Mouse (Mus musculus): ENCODE measurements around the gene Nudcd2.

The Nudcd2 gene

DNA sequence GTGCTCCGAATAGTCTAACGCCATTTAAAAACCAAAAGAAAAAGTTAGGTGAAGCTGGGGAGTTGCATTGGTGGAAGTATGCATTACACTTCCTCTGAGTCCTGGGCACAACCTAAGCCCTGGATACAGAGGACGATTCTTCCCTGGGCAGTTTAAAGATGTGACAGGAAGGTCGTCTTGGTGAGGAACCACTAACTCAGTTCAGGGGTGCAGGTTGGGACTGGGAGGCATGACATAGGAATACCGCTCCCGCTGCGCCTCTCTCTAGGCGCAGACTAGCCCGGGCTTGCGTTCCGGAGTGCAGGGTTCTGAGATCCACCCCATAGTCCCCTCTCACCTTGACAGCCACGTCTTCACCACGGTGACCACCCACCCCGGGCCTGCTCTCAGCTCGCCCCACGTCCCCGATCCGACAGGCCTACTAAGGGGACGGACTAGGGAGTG lies 21.2 kb downstream of the Nudcd2 start:
- no peak for DNase-seq (ENCODE audit: low read depth in 1 of 2, low spot score in 2 of 2)

DNA sequence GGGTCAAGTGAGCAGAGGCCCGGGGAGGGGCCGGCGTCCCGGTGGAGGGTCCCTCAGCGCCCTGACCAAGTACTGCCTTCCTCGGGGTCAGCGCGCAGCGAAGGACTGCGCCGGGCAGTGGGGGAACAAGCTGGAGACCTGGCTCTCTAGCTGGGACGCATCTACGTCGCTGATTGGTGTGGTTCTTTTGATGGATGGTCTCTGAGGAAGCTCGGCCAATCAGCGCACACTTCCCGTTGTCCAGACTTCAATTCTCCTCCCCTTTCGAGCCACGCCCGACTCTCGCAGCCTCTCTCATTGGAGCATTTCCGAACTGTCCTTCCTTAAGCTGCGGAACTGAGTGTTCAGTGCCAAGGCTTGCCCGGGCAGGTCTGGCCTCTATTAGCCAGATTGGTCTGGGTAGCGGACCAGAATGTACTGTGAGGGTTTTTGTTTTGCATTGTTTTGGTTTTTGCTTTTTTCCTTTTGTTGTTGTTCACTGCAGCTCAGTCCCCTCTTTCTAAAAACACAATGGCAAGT lies 21.7 kb downstream of the Nudcd2 start, which contains the start of gene Ccng1:
TSS of gene Ccng1 (minus strand) at position 203 of the 519 bp plus-strand sequence.
- peak; percentile 75 to 77 for DNase-seq (ENCODE audit: low read depth in 1 of 2, low spot score in 2 of 2)

DNA sequence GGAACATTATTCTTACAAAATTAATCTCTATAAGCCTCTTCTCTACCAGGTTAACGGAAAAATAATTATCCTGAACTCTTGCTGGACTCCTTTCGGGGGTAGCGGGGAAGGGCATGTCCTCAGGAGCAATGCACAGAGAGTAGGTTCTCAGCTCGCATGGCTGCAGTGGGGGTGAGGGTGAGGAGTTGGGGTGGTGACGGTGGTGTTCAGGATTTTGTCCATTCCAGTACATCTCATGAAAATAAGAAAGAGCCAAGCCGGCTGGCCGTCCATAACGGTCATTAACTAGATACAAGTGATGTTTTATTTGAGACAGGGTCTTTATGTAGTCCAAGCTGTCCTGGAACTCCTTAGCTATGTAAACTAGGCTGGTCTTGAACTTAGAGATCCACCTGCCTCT lies 22.5 kb downstream of the Nudcd2 start:
- DNase-seq (ENCODE audit: low read depth in 1 of 2, low spot score in 2 of 2) = no peak

DNA sequence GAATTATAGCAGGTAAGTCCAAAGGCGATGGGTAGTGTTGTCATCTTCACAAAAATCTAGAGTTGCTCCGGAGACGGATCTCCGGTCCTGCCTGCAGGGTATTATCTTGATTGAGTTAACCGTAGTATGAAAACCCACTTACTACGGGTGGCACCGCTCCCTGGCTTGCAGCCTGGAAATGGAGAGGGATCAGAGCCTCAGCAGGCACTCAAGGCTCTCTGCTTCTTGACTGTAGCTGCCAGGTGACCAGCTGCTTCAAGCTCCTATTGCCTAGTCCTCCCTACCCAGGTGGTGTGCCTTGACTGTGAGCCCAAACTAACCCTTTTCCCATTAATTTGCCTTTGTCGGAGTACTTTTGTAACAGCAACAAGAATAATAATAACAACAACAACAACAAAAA lies 26.4 kb downstream of the Nudcd2 start:
- no peak for DNase-seq (ENCODE audit: low read depth in 1 of 2, low spot score in 2 of 2)

DNA sequence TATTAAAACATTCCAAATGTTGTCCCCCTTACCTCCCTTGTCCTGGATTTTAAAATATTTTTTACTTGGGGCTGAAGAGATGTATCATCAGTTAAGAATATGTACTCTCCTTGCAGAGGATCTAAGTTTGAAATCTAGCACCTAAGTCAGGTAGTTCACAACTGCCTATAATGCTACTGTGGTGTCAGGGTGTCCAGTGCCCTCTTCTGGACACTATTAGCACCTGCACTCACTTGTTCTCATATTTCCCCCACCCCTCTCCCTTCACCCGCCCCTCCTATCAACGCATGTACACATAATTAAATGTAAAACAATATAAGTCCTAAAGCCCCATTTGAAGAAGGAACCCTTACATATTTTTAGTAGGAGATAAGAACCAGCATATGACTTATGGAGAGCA lies 29.9 kb downstream of the Nudcd2 start:
- DNase-seq (ENCODE audit: low read depth in 1 of 2, low spot score in 2 of 2) = no peak

DNA sequence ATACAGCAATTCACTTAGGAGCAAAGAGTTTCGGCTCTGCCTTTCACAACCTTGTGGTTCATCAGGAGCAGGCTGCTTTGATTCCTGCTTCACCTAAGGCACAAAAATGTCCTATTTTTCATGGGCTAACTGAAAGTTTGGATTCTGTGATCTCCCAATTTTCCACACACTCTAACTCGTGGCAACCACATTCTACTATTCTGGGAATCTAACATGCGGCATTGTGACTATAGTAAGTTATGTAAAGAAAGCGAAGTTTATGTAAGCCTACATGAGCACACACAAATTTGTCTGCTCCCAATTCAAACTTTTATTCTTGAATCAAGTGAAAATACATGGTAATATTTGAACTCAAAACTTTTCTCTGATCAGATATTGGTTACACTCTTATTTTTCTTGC lies 31.2 kb downstream of the Nudcd2 start:
- DNase-seq (ENCODE audit: low read depth in 1 of 2, low spot score in 2 of 2) = no peak

DNA sequence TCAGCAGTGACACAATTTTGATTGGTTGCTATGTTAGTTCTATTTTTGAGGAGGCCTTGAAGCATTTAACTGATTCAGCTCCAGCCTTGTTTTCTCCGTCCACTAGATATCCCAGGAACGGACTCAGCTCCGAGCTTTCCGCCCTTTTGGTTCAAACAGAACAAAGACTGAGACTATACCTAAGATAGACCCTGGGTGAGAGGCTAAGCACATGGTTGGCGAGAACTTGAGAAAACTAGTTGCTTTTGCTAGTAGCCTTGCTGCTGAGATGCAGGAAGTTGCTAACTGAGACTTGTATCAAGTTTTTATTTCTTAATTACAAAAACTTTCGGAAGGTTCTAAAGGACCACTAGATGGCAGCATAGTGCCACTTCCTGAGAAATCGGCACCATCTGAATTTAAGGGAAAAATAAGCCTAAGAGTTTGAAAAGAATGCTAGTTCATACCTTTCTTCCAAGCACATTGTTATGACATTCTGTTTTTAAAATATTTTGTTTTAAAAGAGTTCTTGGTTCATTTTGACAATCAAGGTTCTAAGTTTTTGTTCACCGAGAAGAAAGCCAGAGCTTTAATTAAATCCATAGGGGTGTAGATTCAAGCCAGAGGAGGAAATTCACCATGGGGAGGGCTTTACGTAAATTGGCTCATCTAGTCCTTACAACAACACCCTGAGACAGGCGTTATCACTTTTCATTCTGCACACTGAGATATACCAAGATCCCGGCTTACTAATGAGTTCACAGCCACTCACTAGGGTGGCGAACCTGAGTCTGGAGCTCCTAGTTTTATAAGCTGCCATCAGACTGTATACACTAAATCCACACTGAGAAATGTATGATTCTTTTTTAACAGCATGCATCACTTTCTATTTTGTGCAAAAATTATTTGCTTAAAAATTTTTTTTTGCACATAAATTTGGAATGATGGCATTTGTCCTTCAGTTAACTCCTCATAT lies 42.1 kb downstream of the Nudcd2 start:
- DNase-seq (ENCODE audit: low read depth in 1 of 2, low spot score in 2 of 2) = no peak

DNA sequence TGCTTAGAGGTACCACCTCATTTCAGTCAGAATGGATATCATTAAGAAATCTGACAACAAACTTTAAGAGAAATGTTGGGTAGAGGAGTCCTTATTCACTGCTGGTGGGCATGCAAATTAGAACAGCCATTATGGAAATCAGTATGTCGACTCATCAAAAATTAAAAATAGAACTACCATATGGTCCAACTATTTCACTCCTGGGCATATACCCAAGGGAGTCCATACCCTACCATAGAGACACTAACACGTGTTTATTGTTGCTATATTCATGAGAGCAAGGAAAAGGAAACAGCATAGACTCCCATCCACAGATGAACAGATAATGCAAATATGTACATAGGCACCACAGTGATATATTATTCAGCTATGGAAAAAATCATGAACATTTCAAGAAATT lies 48.4 kb downstream of the Nudcd2 start:
- DNase-seq (ENCODE audit: low read depth in 1 of 2, low spot score in 2 of 2) = no peak

DNA sequence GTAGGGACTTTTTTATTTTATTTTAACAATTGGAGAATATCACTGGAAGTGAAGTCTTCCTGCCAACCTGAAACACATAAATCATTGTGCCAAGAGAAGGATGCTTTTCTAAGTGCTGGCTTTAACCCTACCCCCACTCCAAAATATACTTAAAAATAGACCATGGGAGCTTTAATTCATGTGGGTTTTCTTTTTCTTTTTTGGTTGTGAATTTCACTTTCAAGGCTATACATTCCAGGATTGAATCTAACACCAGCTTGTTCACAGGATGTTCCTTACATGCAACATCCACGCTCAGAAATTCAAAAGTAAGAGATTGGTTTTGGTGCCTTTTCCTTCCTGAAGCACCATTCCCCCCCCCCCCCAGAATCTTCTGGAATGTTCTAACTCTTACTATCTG lies 49.9 kb downstream of the Nudcd2 start:
- DNase-seq (ENCODE audit: low read depth in 1 of 2, low spot score in 2 of 2) = no peak

DNA sequence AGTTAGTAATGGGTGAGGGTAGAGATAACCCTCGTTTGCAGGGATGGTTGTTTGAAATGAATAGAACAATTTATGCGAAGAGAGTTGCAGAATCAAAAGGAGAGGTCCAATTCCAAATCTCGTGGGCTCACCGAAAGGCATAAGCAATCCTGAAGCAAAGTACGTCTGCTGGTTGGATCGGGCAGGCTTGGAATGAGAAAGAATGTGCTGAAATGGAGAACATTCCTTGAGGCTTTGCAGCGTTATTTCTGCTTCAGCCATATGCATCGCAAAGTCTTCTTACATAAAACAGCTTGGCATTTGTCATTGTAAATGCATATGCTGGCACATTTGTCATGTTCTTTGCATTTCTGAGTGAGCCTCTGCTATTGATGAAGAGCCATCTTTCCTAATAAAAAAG lies 50.9 kb downstream of the Nudcd2 start:
- no peak for DNase-seq (ENCODE audit: low read depth in 1 of 2, low spot score in 2 of 2)

DNA sequence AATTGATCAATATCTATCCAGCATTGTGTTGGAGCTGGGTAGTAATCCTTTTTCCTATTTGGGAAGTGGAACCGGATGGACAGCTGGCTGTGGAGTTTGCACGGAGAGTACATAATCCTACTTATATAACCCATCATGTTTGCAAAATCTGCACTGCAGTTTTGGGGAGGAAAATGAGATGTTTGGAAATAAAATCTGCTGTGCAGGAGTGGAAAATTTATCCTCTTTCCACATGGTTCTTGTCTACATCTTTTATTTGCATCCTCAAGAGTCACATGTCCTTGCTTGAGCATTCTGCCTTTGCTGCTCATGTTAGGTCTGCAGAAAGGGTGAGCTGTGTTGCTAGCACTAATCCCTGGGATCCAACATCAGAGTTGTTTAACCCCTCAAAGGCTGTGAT lies 53.4 kb downstream of the Nudcd2 start:
- no peak for DNase-seq (ENCODE audit: low read depth in 1 of 2, low spot score in 2 of 2)
